Mouse (Mus musculus) forebrain, postnatal 0 days (tissue): ENCODE results near the gene Ces1a. TPM values are rescaled to one million over a fixed set of nuclear protein-coding genes. Genes with fewer than 3 reads are reported as not detected.

Experiments
- ATAC-seq: fragments of 200-750 bp; cut with Nextera tagmentation; 2 replicates; pipeline ENCODE4 v1.8.0; 2017; ENCODE audit warnings: mild to moderate bottlenecking, moderate library complexity
- DNase-seq: peaks from one replicate; pipeline ENCODE4 v3.0.0-alpha.2; 2015
- H3K27ac ChIP-seq: fragments of 300-500 bp; sonication (generic); 2 replicates; pipeline ENCODE4 v1.5.1; 2014; ENCODE audit warnings: low read depth, mild to moderate bottlenecking, antibody characterized with exemption, low read length, moderate library complexity, mixed read lengths
- H3K27me3 ChIP-seq: fragments of 300-500 bp; sonication (generic); 2 replicates; pipeline ENCODE4 v1.6.1; 2014; ENCODE audit warnings: mild to moderate bottlenecking, low read length, mixed read lengths; ENCODE audit not compliant: insufficient read depth
- H3K36me3 ChIP-seq: fragments of 300-500 bp; sonication (generic); 2 replicates; pipeline ENCODE4 v1.6.1; 2014; ENCODE audit warnings: mild to moderate bottlenecking, moderate library complexity; ENCODE audit not compliant: insufficient read depth
- H3K4me1 ChIP-seq: fragments of 300-500 bp; sonication (generic); 2 replicates; pipeline ENCODE4 v1.6.1; 2014; ENCODE audit warnings: antibody characterized with exemption; ENCODE audit not compliant: insufficient read depth
- H3K4me2 ChIP-seq: fragments of 300-500 bp; sonication (generic); 2 replicates; pipeline ENCODE4 v1.6.1; 2014; ENCODE audit warnings: low read depth, mild to moderate bottlenecking, moderate library complexity
- H3K4me3 ChIP-seq: fragments of 300-500 bp; sonication (generic); 2 replicates; pipeline ENCODE4 v1.5.1; 2014; ENCODE audit warnings: low read depth, low read length, mixed read lengths
- H3K9ac ChIP-seq: fragments of 300-500 bp; sonication (generic); 2 replicates; pipeline ENCODE4 v1.6.1; 2014; ENCODE audit warnings: mild to moderate bottlenecking
- H3K9me3 ChIP-seq: fragments of 300-500 bp; sonication (generic); 2 replicates; pipeline ENCODE4 v1.6.1; 2016; ENCODE audit warnings: low read length
- CTCF ChIP-seq: sonication (generic); IDR thresholded peaks from 2 replicates; pipeline ENCODE4 v1.5.1; 2016; ENCODE audit warnings: antibody characterized with exemption, control low read depth, low read depth
- WGBS: fragments of 180-500 bp; shearing (Covaris S2); extraction: QIAGEN DNeasy Blood & Tissue Kit; methylation state at CpG from one replicate; pipeline ENCODE4 v1.1.7; 2014; 5-methylcytosine and 5-hydroxymethylcytosine counted together
- polyA plus RNA-seq: library from polyadenylated mRNA; unstranded; fragments of >200 nt; fragmentation: Nextera tagmentation; extraction: Ambion mirVana; gene quantifications from 2 replicates; pipeline ENCODE4 v1.2.1, GENCODE M21; 2015
- total RNA-seq: library from RNA; depleted of rRNA; stranded (reverse); fragments of >200 nt; gene quantifications from 2 replicates; pipeline ENCODE4 v1.2.3, GENCODE M21; 2014

Ces1a gene
- total and polyA plus RNA-seq, 2 experiments from 2014 or later = not detected

GRCm38 (mm10) chr8:93040256-93040655, 7.7 kb downstream of the Ces1a start:
- no peak for ATAC-seq

DNA sequence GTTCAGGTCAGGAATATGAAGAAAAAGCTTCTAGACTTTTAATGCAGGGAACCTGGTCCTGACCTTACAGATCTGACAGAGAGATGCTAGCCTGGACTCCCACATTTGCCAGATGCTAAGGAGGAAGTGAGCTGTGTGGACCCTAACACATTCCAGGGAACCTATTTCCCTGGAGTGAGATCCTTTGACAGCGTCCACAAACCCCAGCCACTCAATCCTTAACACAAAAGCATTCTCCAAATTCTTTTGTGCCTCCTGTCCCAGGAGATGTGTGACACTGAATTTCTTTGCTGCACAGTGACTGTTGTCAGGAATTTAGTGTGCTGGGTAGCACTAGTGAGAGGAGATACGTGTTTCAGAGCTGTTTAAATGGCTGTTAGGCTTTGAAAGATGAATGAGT, 9.2 kb downstream of the Ces1a start:
- Histone ChIP-seq H3K9me3 (no peaks in the 10 kb centered on the region), H3K36me3 (no peaks in the 10 kb centered on the region), H3K27me3 (no peaks in the 10 kb centered on the region), H3K9ac (no peak overlapping the region), H3K27ac (no peak overlapping the region), H3K4me3 (no peak overlapping the region), H3K4me2 (no peak overlapping the region), H3K4me1 (no peaks in the 10 kb centered on the region)
- DNase-seq (no peak), ATAC-seq (no peak)
- 9% methylated on average over 2 of the region's 2 CpGs for WGBS
- TF ChIP-seq CTCF = no peak

More at GRCm38 (mm10) chr8:93040256-93040655, 7.7 kb downstream of the Ces1a start:
- Histone ChIP-seq H3K4me2 (no peak overlapping the region), H3K4me1 (no peaks in the 10 kb centered on the region), H3K9me3 (no peaks in the 10 kb centered on the region), H3K4me3 (no peak overlapping the region), H3K27ac (no peak overlapping the region), H3K36me3 (no peaks in the 10 kb centered on the region), H3K9ac (no peak overlapping the region), H3K27me3 (no peaks in the 10 kb centered on the region)
- no peak for DNase-seq
- whole genome bisulfite sequencing = 60% methylated on average over 2 of the region's 2 CpGs
- no peak for TF ChIP-seq CTCF

DNA sequence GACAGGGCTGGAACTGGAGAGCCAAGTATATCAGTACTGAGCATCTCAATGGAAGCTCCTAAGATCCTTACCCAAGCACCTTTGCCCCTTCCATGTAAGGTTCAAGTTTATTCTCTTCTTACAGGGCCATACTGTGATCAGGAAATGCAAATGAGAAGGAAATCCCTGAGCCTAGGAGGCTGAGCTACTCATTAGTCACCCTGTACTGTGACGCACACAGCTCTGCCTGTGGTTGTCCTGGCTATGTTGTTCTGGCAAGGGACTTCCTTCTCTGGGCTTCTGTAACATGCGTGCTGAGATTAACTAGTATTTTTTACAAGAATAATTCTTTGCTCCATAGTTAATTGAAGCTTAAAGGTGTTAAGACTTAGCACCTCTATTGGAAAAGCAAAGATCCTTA, 17.3 kb downstream of the Ces1a start:
- no peak for DNase-seq
- no peak overlapping the region for H3K4me3 ChIP-seq
- H3K4me2 ChIP-seq = no peak overlapping the region
- H3K9me3 ChIP-seq = no peaks in the 10 kb centered on the region
- ATAC-seq = no peak
- no peaks in the 10 kb centered on the region for H3K4me1 ChIP-seq
- H3K9ac ChIP-seq = no peak overlapping the region
- H3K27me3 ChIP-seq = no peaks in the 10 kb centered on the region
- 76% methylated on average over 2 of the region's 2 CpGs for WGBS
- TF ChIP-seq CTCF = no peak
- H3K36me3 ChIP-seq = no peaks in the 10 kb centered on the region
- H3K27ac ChIP-seq = no peak overlapping the region

DNA sequence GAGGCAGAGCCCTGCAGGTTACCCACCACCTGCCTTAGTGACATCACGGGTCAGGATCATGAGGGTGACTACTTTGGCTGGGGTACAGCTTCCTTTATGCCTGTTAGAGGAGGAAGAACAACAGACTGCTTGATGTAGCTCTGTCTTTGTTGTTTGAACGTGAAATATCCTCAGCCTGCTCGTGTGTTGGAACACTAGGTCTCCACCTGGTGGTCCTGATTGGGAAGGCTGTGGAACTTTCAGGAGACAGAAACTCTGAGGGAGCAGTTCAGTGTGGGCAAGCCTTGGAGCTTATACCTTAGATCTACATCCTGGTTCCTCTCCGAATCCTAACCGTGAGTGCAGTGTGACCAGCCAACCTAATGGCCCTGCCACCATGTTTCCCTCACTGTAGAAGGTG, 26.3 kb downstream of the Ces1a start:
- TF ChIP-seq CTCF = peak; percentile 42
- H3K36me3 ChIP-seq = no peaks in the 10 kb centered on the region
- H3K27me3 ChIP-seq = no peaks in the 10 kb centered on the region
- DNase-seq = no peak
- no peak overlapping the region for H3K9ac ChIP-seq
- 65% methylated on average over 5 of the region's 5 CpGs for WGBS
- ATAC-seq = no peak
- H3K27ac ChIP-seq = no peak overlapping the region
- H3K9me3 ChIP-seq = no peaks in the 10 kb centered on the region
- no peak overlapping the region for H3K4me2 ChIP-seq
- H3K4me3 ChIP-seq = no peak overlapping the region
- H3K4me1 ChIP-seq = no peaks in the 10 kb centered on the region

DNA sequence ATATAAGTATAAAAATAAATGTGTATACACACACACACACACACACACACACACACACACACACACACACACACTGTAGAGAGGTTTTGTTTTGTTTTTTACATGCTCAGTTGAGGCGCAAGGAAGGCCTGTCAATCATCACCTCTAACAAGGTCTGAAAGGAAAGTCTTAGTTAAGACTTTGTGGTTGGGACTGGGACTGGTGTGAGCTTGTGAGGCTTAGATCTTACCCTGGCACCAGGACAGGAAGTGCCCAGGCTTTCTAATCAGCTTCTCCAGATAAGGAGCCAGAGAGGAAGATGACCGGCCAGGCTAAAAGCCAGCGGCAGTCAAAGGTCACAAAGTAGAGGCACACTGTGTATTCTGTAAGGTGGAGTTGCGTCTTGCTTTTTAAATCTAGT, 33.7 kb downstream of the Ces1a start:
- TF ChIP-seq CTCF = no peak
- no peaks in the 10 kb centered on the region for H3K27me3 ChIP-seq
- ATAC-seq = no peak
- H3K4me2 ChIP-seq = no peak overlapping the region
- no peak overlapping the region for H3K9ac ChIP-seq
- no peak overlapping the region for H3K4me3 ChIP-seq
- H3K36me3 ChIP-seq = no peaks in the 10 kb centered on the region
- no peaks in the 10 kb centered on the region for H3K4me1 ChIP-seq
- no peaks in the 10 kb centered on the region for H3K9me3 ChIP-seq
- DNase-seq = no peak
- no peak overlapping the region for H3K27ac ChIP-seq
- 89% methylated on average over 4 of the region's 4 CpGs for WGBS

DNA sequence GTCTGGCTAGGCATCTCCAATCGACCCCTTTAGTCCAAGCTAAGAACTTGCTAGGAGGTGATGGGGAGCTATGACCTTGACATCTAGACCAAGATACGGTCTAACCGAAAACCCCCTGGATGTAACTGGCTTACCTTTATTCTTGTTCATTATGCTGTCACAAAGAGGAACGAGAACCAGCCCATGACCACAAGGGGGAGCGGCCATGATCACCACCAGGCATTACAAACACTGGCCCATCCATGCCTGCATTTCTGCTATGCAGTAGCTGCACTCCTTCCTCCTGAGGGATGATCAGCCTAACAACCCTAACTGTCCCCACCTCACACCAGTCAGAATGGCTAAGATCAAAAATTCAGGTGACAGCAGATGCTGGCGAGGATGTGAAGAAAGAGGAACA, 35.8 kb downstream of the Ces1a start:
- TF ChIP-seq CTCF = peak; percentile 48
- H3K4me3 ChIP-seq = no peak overlapping the region
- ATAC-seq (no peak), DNase-seq (no peak)
- H3K27ac ChIP-seq = no peak overlapping the region
- no peaks in the 10 kb centered on the region for H3K9me3 ChIP-seq
- H3K4me1 ChIP-seq = no peaks in the 10 kb centered on the region
- no peaks in the 10 kb centered on the region for H3K27me3 ChIP-seq
- H3K4me2 ChIP-seq = no peak overlapping the region
- no peak overlapping the region for H3K9ac ChIP-seq
- H3K36me3 ChIP-seq = no peaks in the 10 kb centered on the region
- 75% methylated on average over 6 of the region's 6 CpGs for WGBS

DNA sequence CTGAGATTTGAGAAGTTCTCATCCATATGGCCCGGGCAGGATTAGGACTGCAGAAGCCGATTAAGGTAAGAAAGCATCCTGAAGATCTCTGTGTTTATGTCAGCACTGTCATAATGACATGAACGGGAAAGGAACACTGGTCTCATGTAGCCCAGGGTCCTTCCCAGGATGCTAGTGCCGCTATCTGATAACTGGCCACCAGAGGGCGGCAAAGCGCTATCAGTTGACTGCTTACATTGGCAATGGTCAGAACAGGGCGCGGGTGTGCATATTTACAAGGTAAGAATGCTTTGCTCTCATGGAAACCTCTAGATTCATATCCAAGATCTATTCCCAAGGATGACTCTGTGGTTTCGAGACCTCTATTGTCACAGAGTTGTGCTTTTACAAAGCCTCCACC, 36.6 kb downstream of the Ces1a start:
- peak; percentile 92 for DNase-seq
- ATAC-seq = peak; percentile 84
- Histone ChIP-seq H3K4me2 (no peak overlapping the region), H3K36me3 (no peaks in the 10 kb centered on the region), H3K9ac (no peak overlapping the region), H3K27ac (no peak overlapping the region), H3K4me1 (no peaks in the 10 kb centered on the region), H3K4me3 (no peak overlapping the region), H3K27me3 (no peaks in the 10 kb centered on the region), H3K9me3 (no peaks in the 10 kb centered on the region)
- peak; percentile 98 for TF ChIP-seq CTCF
- WGBS = 6% methylated on average over 9 of the region's 9 CpGs

GRCm38 (mm10) chr8:93010286-93010685, 37.7 kb downstream of the Ces1a start:
- WGBS = 28% methylated on average over 5 of the region's 5 CpGs
- TF ChIP-seq CTCF = peak; percentile 73
- no peaks in the 10 kb centered on the region for H3K36me3 ChIP-seq
- no peak overlapping the region for H3K9ac ChIP-seq
- no peaks in the 10 kb centered on the region for H3K4me1 ChIP-seq
- H3K27ac ChIP-seq = no peak overlapping the region
- no peak overlapping the region for H3K4me2 ChIP-seq
- no peaks in the 10 kb centered on the region for H3K9me3 ChIP-seq
- H3K4me3 ChIP-seq = no peak overlapping the region
- 0 out of 2 replicates have a peak, but pooled peaks have one; percentile 18 for ATAC-seq
- DNase-seq = peak; percentile 84
- H3K27me3 ChIP-seq = no peaks in the 10 kb centered on the region
